Mouse (Mus musculus) kidney, adult 2 months (tissue): ENCODE measurements around the gene Plac9a. TPM values are rescaled to one million over a fixed set of nuclear protein-coding genes. Genes with fewer than 3 reads are reported as not detected.

ENCODE experiments used
- DNase-seq: peaks from one replicate; pipeline ENCODE4 v3.0.0; 2021
- H3K27ac ChIP-seq: fragments of 200-500 bp; 2 replicates; pipeline ENCODE4 v1.5.1; 2012; ENCODE audit warnings: low read depth, low read length, control low read depth, inconsistent platforms; ENCODE audit not compliant: insufficient read depth
- H3K27me3 ChIP-seq: fragments of 200-500 bp; replicated peaks from 2 replicates; pipeline ENCODE4 v1.6.1; 2012; ENCODE audit warnings: mild to moderate bottlenecking, moderate library complexity, low read length, inconsistent platforms; ENCODE audit not compliant: control insufficient read depth, insufficient read depth
- H3K36me3 ChIP-seq: fragments of 200-500 bp; 2 replicates; pipeline ENCODE4 v1.6.1; 2012; ENCODE audit warnings: mild to moderate bottlenecking, moderate library complexity, low read length, inconsistent platforms; ENCODE audit not compliant: control insufficient read depth, insufficient read depth
- H3K4me1 ChIP-seq: fragments of 200-500 bp; 2 replicates; pipeline ENCODE4 v1.6.1; 2011; ENCODE audit warnings: low read length; ENCODE audit not compliant: control insufficient read depth, insufficient read depth
- H3K4me3 ChIP-seq: fragments of 200-500 bp; 2 replicates; pipeline ENCODE4 v1.5.1; 2011; ENCODE audit warnings: mild to moderate bottlenecking, low read depth, low read length, control low read depth; ENCODE audit not compliant: insufficient read depth
- CTCF ChIP-seq: fragments of 200-500 bp; conservative IDR thresholded peaks from 2 replicates; pipeline ENCODE4 v1.5.1; 2011; ENCODE audit warnings: low read depth, mild to moderate bottlenecking, control low read depth, low read length, moderate library complexity, mixed read lengths; ENCODE audit not compliant: insufficient read depth, insufficient read length
- POLR2A ChIP-seq: fragments of 200-500 bp; IDR thresholded peaks from one replicate; pipeline ENCODE4 v1.6.1; 2011; ENCODE audit warnings: low read depth, low read length, control low read depth
- WGBS: fragments of 180-500 bp; shearing (Covaris S2); methylation state at CpG from one replicate; pipeline ENCODE4 v1.1.7; 2018; 5-methylcytosine and 5-hydroxymethylcytosine counted together
- polyA plus RNA-seq: library from polyadenylated mRNA; depleted of rRNA; stranded (reverse); fragments of >200 nt; gene quantifications from 2 replicates; pipeline ENCODE4 v1.2.3, GENCODE M21; 2012

The Plac9a gene
- polyA plus RNA-seq, 1 experiment = 4.6 TPM

- TF ChIP-seq POLR2A = no peak
- TF ChIP-seq CTCF = no peak
- H3K27me3 ChIP-seq = no peaks in the 10 kb centered on the region
- H3K36me3 ChIP-seq = no peaks in the 10 kb centered on the region
- H3K4me3 ChIP-seq = no peak overlapping the region
- DNase-seq = peak; percentile 83
- peaks cover 50% of the 10 kb centered on the region for H3K4me1 ChIP-seq
- peak overlapping the region; percentile 93 for H3K27ac ChIP-seq
- 34% methylated on average over 6 of the region's 6 CpGs for WGBS
Measured at GRCm38 (mm10) chr14:25848237-25848636, 54.7 kb downstream of the Plac9a start.

DNA sequence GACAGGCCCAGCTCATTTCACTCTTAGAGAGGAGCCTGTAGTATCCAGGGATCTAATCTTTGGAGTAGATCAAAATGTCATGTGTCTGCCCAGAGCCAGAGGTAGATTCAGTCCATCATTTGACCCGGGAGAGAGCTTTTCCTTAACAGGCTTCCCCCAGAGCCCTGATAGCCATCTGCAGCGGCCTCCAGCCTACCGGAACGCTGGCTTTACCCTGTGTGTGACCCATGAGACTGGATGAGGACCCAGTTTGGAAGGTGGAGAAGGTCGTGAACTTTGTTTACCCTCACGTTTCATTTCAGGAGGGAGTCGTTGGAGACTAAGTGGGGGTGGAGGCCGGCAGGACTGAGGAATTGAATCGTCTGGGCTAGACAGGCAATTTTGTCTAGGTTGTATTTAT is 55.2 kb downstream of the Plac9a start:
- DNase-seq = peak; percentile 48
- Histone ChIP-seq H3K36me3 (no peaks in the 10 kb centered on the region), H3K4me3 (no peak overlapping the region), H3K4me1 (peaks cover 45% of the 10 kb centered on the region), H3K27me3 (no peaks in the 10 kb centered on the region), H3K27ac (peak overlapping the region; percentile 93)
- WGBS = 13% methylated on average over 9 of the region's 9 CpGs
- TF ChIP-seq POLR2A = no peak
- TF ChIP-seq CTCF = no peak

DNA sequence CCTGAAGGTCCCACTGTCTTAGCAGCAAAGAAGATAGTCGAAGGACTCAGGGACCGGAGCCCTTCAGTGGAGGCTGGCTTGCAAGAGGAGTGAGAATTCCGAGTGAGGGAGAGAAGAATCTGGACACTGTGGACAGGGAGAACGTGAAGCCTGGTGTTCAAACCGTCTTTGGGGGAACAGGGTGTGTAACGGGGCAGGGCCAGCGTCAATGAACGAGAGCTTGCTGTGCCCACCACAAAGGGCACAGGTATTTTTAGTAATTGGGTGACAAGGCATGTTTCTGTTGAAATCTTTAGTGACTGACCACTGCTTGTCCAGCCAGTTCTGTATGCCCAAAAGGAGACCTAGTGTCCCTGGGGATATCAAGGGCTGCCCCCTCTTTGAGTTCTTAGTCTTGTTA is 56.4 kb downstream of the Plac9a start:
- no peaks in the 10 kb centered on the region for H3K36me3 ChIP-seq
- no peak for DNase-seq
- H3K27me3 ChIP-seq = no peaks in the 10 kb centered on the region
- H3K27ac ChIP-seq = 0 out of 2 replicates have a peak overlapping the region, but pooled peaks have one; percentile 39
- WGBS = 81% methylated on average over 8 of the region's 8 CpGs
- peaks cover 39% of the 10 kb centered on the region for H3K4me1 ChIP-seq
- H3K4me3 ChIP-seq = no peak overlapping the region
- TF ChIP-seq POLR2A = no peak
- TF ChIP-seq CTCF = no peak

GRCm38 (mm10) chr14:25845832-25846383 is 57.0 kb downstream of the Plac9a start:
- DNase-seq = no peak
- no peaks in the 10 kb centered on the region for H3K27me3 ChIP-seq
- H3K4me1 ChIP-seq = peaks cover 35% of the 10 kb centered on the region
- no peaks in the 10 kb centered on the region for H3K36me3 ChIP-seq
- no peak overlapping the region for H3K4me3 ChIP-seq
- TF ChIP-seq CTCF (no peak), POLR2A (no peak)
- H3K27ac ChIP-seq = no peak overlapping the region
- WGBS = 76% methylated on average over 6 of the region's 6 CpGs

- Histone ChIP-seq H3K27me3 (no peaks in the 10 kb centered on the region), H3K36me3 (no peaks in the 10 kb centered on the region), H3K4me1 (peaks cover 27% of the 10 kb centered on the region), H3K27ac (peak overlapping the region; percentile 27; the same call in 1 of the 2 replicates), H3K4me3 (no peak overlapping the region)
- WGBS = 77% methylated on average over 4 of the region's 4 CpGs
- DNase-seq = peak; percentile 59
- TF ChIP-seq POLR2A (no peak), CTCF (no peak)
Measured at GRCm38 (mm10) chr14:25844372-25844771, 58.5 kb downstream of the Plac9a start.

- Histone ChIP-seq H3K27ac (peak overlapping the region; percentile 93), H3K4me1 (peaks cover 21% of the 10 kb centered on the region; the same call in 1 of the 2 replicates), H3K4me3 (peak overlapping the region; percentile 85), H3K27me3 (no peaks in the 10 kb centered on the region), H3K36me3 (no peaks in the 10 kb centered on the region)
- no peak for DNase-seq
- 1% methylated on average over 12 of the region's 12 CpGs for WGBS
- no peak for TF ChIP-seq POLR2A
- TF ChIP-seq CTCF = no peak
Measured at GRCm38 (mm10) chr14:25842688-25843003, 60.3 kb downstream of the Plac9a start.

DNA sequence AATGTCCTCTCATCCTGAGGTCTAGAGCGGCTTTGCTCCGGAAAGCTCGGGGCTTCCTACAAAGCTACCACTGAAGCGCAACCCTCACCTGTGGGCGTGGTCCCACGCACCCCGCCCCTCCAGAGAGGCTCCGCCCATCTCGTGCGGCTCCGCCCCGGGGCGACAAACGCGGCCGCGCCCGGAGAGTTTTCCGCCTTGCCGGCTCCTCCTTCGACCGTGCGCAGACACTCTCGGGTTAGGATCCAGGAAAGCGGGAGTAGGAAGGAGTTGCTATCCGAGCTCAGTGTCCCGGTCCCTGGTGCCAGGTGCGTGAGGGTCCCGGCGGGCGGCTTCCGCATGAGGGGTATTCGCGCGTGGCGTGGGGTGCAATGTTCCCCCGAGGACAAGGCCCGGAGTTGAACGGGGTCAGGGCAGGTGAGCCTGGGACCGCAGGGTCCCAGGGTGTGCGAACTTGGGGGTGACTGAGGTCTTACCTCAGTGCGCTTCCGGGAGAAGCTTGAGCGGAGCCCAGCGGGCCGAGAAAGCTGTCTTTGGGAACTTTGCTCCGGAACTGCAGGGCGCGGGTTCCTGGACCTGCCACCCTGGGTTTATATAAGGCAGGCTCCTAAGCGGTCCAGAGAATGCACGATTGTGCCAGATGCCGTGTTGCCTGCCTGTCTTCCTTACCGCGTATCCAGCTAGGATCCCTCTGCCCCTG is 60.8 kb downstream of the Plac9a start, which contains the start of gene Anxa11:
Anxa11 (plus strand) TSS at position 166 of the 697 bp plus-strand sequence.
- under 1% methylated on average over 54 of the region's 54 CpGs for WGBS
- Histone ChIP-seq H3K4me1 (peaks cover 20% of the 10 kb centered on the region; the same call in 1 of the 2 replicates), H3K36me3 (no peaks in the 10 kb centered on the region), H3K27ac (peak within 1 kb of the TSS; percentile 93), H3K27me3 (no peaks in the 10 kb centered on the region), H3K4me3 (peak within 1 kb of the TSS; percentile 85)
- no peak for TF ChIP-seq CTCF
- TF ChIP-seq POLR2A = peak; percentile 55
- DNase-seq = peak; percentile 95
